In genomic region chr3:107619911-107620310, GRCm38 (mm10) we compare ENCODE assay signal across 16 mouse cellular contexts. TPM values are rescaled to one million over a fixed set of nuclear protein-coding genes. Genes with fewer than 3 reads are reported as not detected.
"Had no signal": no experiment of that assay in that cellular context is flagged by ENCODE, and none has a peak within 500 bp of the region (broad histone marks: within the 10 kb centered on the region; RNA-seq: fewer than 3 reads in every experiment).

No protein-coding gene starts in this region.

- DNase-seq: kidney, adult 8-10 months; lung, adult 2 months; lung, postnatal 36 days; thymus, postnatal 4 days had no signal

- H3K4me3 ChIP-seq: left cerebral cortex, adult 2 months; limb, embryonic 10.5 days; liver, embryonic 15.5 days; midbrain, embryonic 15.5 days; neural tube, embryonic 12.5 days; stomach, embryonic 15.5 days had no signal

- H3K27me3 ChIP-seq: liver, embryonic 15.5 days; midbrain, embryonic 15.5 days; neural tube, embryonic 12.5 days; stomach, embryonic 15.5 days had no signal

- H3K27ac ChIP-seq: left cerebral cortex, adult 2 months; limb, embryonic 10.5 days; liver, embryonic 15.5 days; midbrain, embryonic 15.5 days; neural tube, embryonic 12.5 days; stomach, embryonic 15.5 days had no signal

- H3K4me1 ChIP-seq: limb, embryonic 10.5 days; liver, embryonic 15.5 days; midbrain, embryonic 15.5 days; neural tube, embryonic 12.5 days; stomach, embryonic 15.5 days had no signal

RNA-seq across cellular contexts. Expression of gene Gm10961, which starts 11.2 kb away (rescaled TPM):
- polyA plus RNA-seq: kidney, embryonic 16.5 days; limb, embryonic 10.5 days; limb, embryonic 14.5 days; liver, embryonic 11.5 days; liver, embryonic 15.5 days; lung, adult 2 months; lung, postnatal 0 days; midbrain, embryonic 15.5 days; neural tube, embryonic 12.5 days; spleen, adult 2 months; stomach, embryonic 15.5 days; testis, adult 2 months had no signal

RNA-seq across cellular contexts. Expression of gene Alx3, which starts 25.1 kb away (rescaled TPM):
- polyA plus RNA-seq: kidney, embryonic 16.5 days; lung, adult 2 months; lung, postnatal 0 days; spleen, adult 2 months; stomach, embryonic 15.5 days had no signal
